Mouse (Mus musculus) erythroblast, embryonic 14.5 days (primary cell): Measurements from ENCODE around the gene Eif2ak3.

ENCODE experiments used
- GATA1 ChIP-seq: IDR thresholded peaks from 2 replicates; pipeline ENCODE4 v1.6.1; 2012; ENCODE audit warnings: low read length, inconsistent platforms, mixed read lengths
- TAL1 ChIP-seq: IDR thresholded peaks from 3 replicates; pipeline ENCODE4 v1.6.1; 2012; ENCODE audit warnings: low read length, inconsistent platforms, mixed read lengths

- TF ChIP-seq GATA1 (no peak), TAL1 (no peak)
Measured at GRCm38 (mm10) chr6:70855529-70856309, 11.4 kb downstream of the Eif2ak3 start.
